Mouse (Mus musculus): Measurements from ENCODE around the gene Kcnma1.

- no peak for TF ChIP-seq CTCF (IDR thresholded peaks at IDR 0.05; ENCODE audit: extremely low read depth, insufficient read length, insufficient replicate concordance, low read depth, low read length)
- TF ChIP-seq POLR2A (IDR thresholded peaks at IDR 0.05; ENCODE audit: low read depth, low read length): no peak
Measured at GRCm38 (mm10) chr14:23572778-23573177, 441.5 kb downstream of the Kcnma1 start.
